Mouse (Mus musculus) embryonic fibroblast, embryonic 13.5 days (primary cell): Measurements from ENCODE around the gene Gm10282. TPM values are rescaled to one million over a fixed set of nuclear protein-coding genes. Genes with fewer than 3 reads are reported as not detected.
A peak's percentile ranks its signal among the peaks of the same experiment; 100 is the strongest.

Source experiments
- H3K27ac ChIP-seq: 2 replicates; pipeline ENCODE4 v1.5.1; 2012; ENCODE audit warnings: low read length, control low read depth, inconsistent platforms; ENCODE audit not compliant: insufficient read depth
- H3K4me1 ChIP-seq: 2 replicates; pipeline ENCODE4 v1.6.1; 2011; ENCODE audit warnings: low read length; ENCODE audit not compliant: control insufficient read depth, insufficient read depth
- H3K4me3 ChIP-seq: 2 replicates; pipeline ENCODE4 v1.5.1; 2011; ENCODE audit warnings: mild to moderate bottlenecking, control low read depth, low read length; ENCODE audit not compliant: insufficient read depth
- CTCF ChIP-seq: IDR thresholded peaks from 2 replicates; pipeline ENCODE4 v1.5.1; 2011; ENCODE audit warnings: mild to moderate bottlenecking, control low read depth, low read length, moderate library complexity, borderline replicate concordance; ENCODE audit not compliant: insufficient read depth
- POLR2A ChIP-seq: IDR thresholded peaks from 2 replicates; pipeline ENCODE4 v1.6.1; 2011; ENCODE audit warnings: low read depth, mild to moderate bottlenecking, control low read depth, low read length, moderate library complexity
- polyA plus RNA-seq: library from polyadenylated mRNA; stranded (reverse); fragments of >200 nt; gene quantifications from 2 replicates; pipeline ENCODE4 v1.2.4, GENCODE M21; 2011; ENCODE audit warnings: low read depth; ENCODE audit not compliant: missing spikeins, insufficient read length

Gene Gm10282
- polyA plus RNA-seq, 1 experiment: 4.6 TPM

- Histone ChIP-seq H3K4me1 (no peaks in the 10 kb centered on the region), H3K27ac (no peak overlapping the region), H3K4me3 (no peak overlapping the region)
- TF ChIP-seq CTCF: no peak
- TF ChIP-seq POLR2A: no peak
Observed at GRCm38 (mm10) chr8:72279151-72279550, 25.9 kb downstream of the Gm10282 start.

GRCm38 (mm10) chr8:72277244-72277643 is 27.8 kb downstream of the Gm10282 start:
- no peak overlapping the region for H3K27ac ChIP-seq
- no peaks in the 10 kb centered on the region for H3K4me1 ChIP-seq
- no peak for TF ChIP-seq POLR2A
- no peak overlapping the region for H3K4me3 ChIP-seq

- Histone ChIP-seq H3K27ac (no peak overlapping the region), H3K4me3 (no peak overlapping the region), H3K4me1 (no peaks in the 10 kb centered on the region)
- no peak for TF ChIP-seq CTCF
- TF ChIP-seq POLR2A: no peak
Observed at GRCm38 (mm10) chr8:72273807-72274206, 31.3 kb downstream of the Gm10282 start.

GRCm38 (mm10) chr8:72273111-72273770 is 31.8 kb downstream of the Gm10282 start:
- Histone ChIP-seq H3K27ac (no peak overlapping the region), H3K4me1 (no peaks in the 10 kb centered on the region), H3K4me3 (no peak overlapping the region)
- TF ChIP-seq CTCF (no peak), POLR2A (no peak)

- TF ChIP-seq CTCF (peak; percentile 60), POLR2A (no peak)
Observed at GRCm38 (mm10) chr8:72272361-72272760, 32.7 kb downstream of the Gm10282 start.

GRCm38 (mm10) chr8:72271691-72272090 is 33.4 kb downstream of the Gm10282 start:
- TF ChIP-seq POLR2A (no peak), CTCF (no peak)
- no peak overlapping the region for H3K27ac ChIP-seq
- H3K4me3 ChIP-seq: no peak overlapping the region
- H3K4me1 ChIP-seq: no peaks in the 10 kb centered on the region

More at GRCm38 (mm10) chr8:72272361-72272760, 32.7 kb downstream of the Gm10282 start:
- Histone ChIP-seq H3K4me3 (no peak overlapping the region), H3K27ac (no peak overlapping the region), H3K4me1 (no peaks in the 10 kb centered on the region)

- no peak for TF ChIP-seq CTCF
- TF ChIP-seq POLR2A: no peak
- H3K4me3 ChIP-seq: no peak overlapping the region
- no peaks in the 10 kb centered on the region for H3K4me1 ChIP-seq
- H3K27ac ChIP-seq: no peak overlapping the region
Observed at GRCm38 (mm10) chr8:72271051-72271660, 33.9 kb downstream of the Gm10282 start.

GRCm38 (mm10) chr8:72270606-72271005 is 34.5 kb downstream of the Gm10282 start:
- H3K27ac ChIP-seq: no peak overlapping the region
- no peak overlapping the region for H3K4me3 ChIP-seq
- no peaks in the 10 kb centered on the region for H3K4me1 ChIP-seq
- TF ChIP-seq POLR2A (no peak), CTCF (no peak)

- Histone ChIP-seq H3K27ac (no peak overlapping the region), H3K4me3 (no peak overlapping the region), H3K4me1 (no peaks in the 10 kb centered on the region)
- TF ChIP-seq POLR2A: no peak
- TF ChIP-seq CTCF: no peak
Observed at GRCm38 (mm10) chr8:72268356-72268755, 36.7 kb downstream of the Gm10282 start.

GRCm38 (mm10) chr8:72267106-72267505 is 38.0 kb downstream of the Gm10282 start:
- TF ChIP-seq POLR2A (no peak), CTCF (no peak)
- H3K4me1 ChIP-seq: no peaks in the 10 kb centered on the region
- no peak overlapping the region for H3K4me3 ChIP-seq
- H3K27ac ChIP-seq: no peak overlapping the region

GRCm38 (mm10) chr8:72266671-72267070 is 38.4 kb downstream of the Gm10282 start:
- Histone ChIP-seq H3K4me1 (no peaks in the 10 kb centered on the region), H3K4me3 (no peak overlapping the region), H3K27ac (no peak overlapping the region)
- TF ChIP-seq CTCF (no peak), POLR2A (no peak)
